Mouse (Mus musculus): ENCODE measurements around the gene Oser1. TPM values are rescaled to one million over a fixed set of nuclear protein-coding genes. Genes with fewer than 3 reads are reported as not detected.

Oser1 gene
- polyA plus RNA-seq, 1 experiment from 2014 or later = 99.5 TPM

GRCm38 (mm10) chr2:163362940-163363921 is 61.3 kb downstream of the Oser1 start:
- 82% methylated on average over 12 of the region's 12 CpGs for WGBS
- no peaks in the 10 kb centered on the region for H3K9me3 ChIP-seq
- H3K27ac ChIP-seq (replicated peaks) = no peak overlapping the region
- no peak for DNase-seq (ENCODE audit: low spot score)
- no peaks in the 10 kb centered on the region for H3K27me3 ChIP-seq (replicated peaks; ENCODE audit: low read depth, poor library complexity, severe bottlenecking)
- H3K4me1 ChIP-seq = peaks cover 10% of the 10 kb centered on the region
- no peak overlapping the region for H3K4me3 ChIP-seq
- no peaks in the 10 kb centered on the region for H3K36me3 ChIP-seq (replicated peaks)

- H3K27ac ChIP-seq (replicated peaks) = no peak overlapping the region
- H3K36me3 ChIP-seq (replicated peaks) = no peaks in the 10 kb centered on the region
- no peak for DNase-seq (ENCODE audit: low spot score)
- H3K4me1 ChIP-seq = peaks cover 7% of the 10 kb centered on the region; the same call in 1 of the 2 replicates
- no peaks in the 10 kb centered on the region for H3K9me3 ChIP-seq
- H3K4me3 ChIP-seq = no peak overlapping the region
- no peaks in the 10 kb centered on the region for H3K27me3 ChIP-seq (replicated peaks; ENCODE audit: low read depth, poor library complexity, severe bottlenecking)
- 82% methylated on average over 16 of the region's 16 CpGs for WGBS
Measured at GRCm38 (mm10) chr2:163360858-163361623, 63.5 kb downstream of the Oser1 start.

DNA sequence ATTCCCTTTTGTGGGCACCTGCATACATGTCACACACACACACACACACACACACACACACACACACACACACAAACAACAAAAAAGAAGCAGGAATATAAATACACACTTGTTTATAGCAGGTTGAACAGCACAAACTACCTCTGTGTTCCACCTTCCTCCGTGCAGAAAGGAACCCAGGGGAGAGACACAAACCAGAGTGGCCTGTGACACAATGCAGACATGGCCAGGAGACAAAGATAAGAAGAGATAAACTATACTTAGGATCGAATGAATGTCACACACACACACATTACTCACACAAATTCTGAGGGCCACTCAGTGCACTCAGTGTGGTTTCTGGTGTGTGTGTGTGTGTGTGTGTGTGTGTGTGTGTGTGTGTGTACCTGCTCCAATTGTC is 65.2 kb downstream of the Oser1 start:
- Histone ChIP-seq H3K4me3 (no peak overlapping the region), H3K4me1 (peaks cover 7% of the 10 kb centered on the region; the same call in 1 of the 2 replicates), H3K27ac (replicated peaks) (no peak overlapping the region), H3K9me3 (no peaks in the 10 kb centered on the region), H3K27me3 (replicated peaks; ENCODE audit: low read depth, poor library complexity, severe bottlenecking) (no peaks in the 10 kb centered on the region), H3K36me3 (replicated peaks) (no peaks in the 10 kb centered on the region)
- DNase-seq (ENCODE audit: low spot score) = no peak
- 75% methylated on average over 2 of the region's 2 CpGs for WGBS

DNA sequence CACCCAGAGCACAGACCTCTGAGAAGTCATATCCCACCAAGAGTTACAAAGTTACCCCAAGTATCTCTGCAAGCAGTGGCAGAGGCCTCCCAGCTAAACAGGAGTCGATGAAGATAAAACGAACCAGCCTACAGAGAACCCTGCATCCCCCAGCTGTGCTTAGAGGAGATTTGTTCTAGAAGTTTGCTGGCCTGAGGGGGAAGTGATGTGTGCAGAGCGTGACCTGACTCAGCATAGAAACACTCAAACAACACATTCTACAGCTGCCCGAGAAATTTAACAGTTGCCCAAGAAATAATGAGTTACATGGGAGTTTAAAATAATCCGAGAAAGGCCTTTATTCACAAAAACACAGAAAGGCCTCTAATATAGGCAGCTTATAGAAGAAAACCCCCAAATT is 65.8 kb downstream of the Oser1 start:
- H3K4me3 ChIP-seq = no peak overlapping the region
- H3K36me3 ChIP-seq (replicated peaks) = no peaks in the 10 kb centered on the region
- no peak overlapping the region for H3K27ac ChIP-seq (replicated peaks)
- H3K27me3 ChIP-seq (replicated peaks; ENCODE audit: low read depth, poor library complexity, severe bottlenecking) = no peaks in the 10 kb centered on the region
- no peak for DNase-seq (ENCODE audit: low spot score)
- peaks cover 13% of the 10 kb centered on the region for H3K4me1 ChIP-seq
- 81% methylated on average over 5 of the region's 5 CpGs for WGBS
- H3K9me3 ChIP-seq = no peaks in the 10 kb centered on the region

- peaks cover 16% of the 10 kb centered on the region for H3K4me1 ChIP-seq
- H3K36me3 ChIP-seq (replicated peaks) = no peaks in the 10 kb centered on the region
- 84% methylated on average over 12 of the region's 12 CpGs for WGBS
- no peak overlapping the region for H3K4me3 ChIP-seq
- no peak overlapping the region for H3K27ac ChIP-seq (replicated peaks)
- no peaks in the 10 kb centered on the region for H3K9me3 ChIP-seq
- DNase-seq (ENCODE audit: low spot score) = no peak
- no peaks in the 10 kb centered on the region for H3K27me3 ChIP-seq (replicated peaks; ENCODE audit: low read depth, poor library complexity, severe bottlenecking)
Measured at GRCm38 (mm10) chr2:163356113-163356840, 68.2 kb downstream of the Oser1 start.

Other genes starting within 250 kb of the Oser1 start
- 16.3 and 17.8 TPM in 2 replicates for gene Tox2, start 221.6 kb downstream of the Oser1 start, polyA plus RNA-seq (2016; fragmentation: Nextera tagmentation; extraction: Ambion mirVana)
- 0.52 and 0.83 TPM in 2 replicates for gene Jph2, start 26.7 kb downstream of the Oser1 start, polyA plus RNA-seq (2016; fragmentation: Nextera tagmentation; extraction: Ambion mirVana)
- 7.6 and 9.1 TPM in 2 replicates for gene Gdap1l1, start 13.8 kb upstream of the Oser1 start, polyA plus RNA-seq (2016; fragmentation: Nextera tagmentation; extraction: Ambion mirVana)
- 9.4 and 10.5 TPM in 2 replicates for gene Fitm2, start 47.9 kb upstream of the Oser1 start, polyA plus RNA-seq (2016; fragmentation: Nextera tagmentation; extraction: Ambion mirVana)
- gene R3hdml, start 67.6 kb upstream of the Oser1 start, polyA plus RNA-seq (2016; fragmentation: Nextera tagmentation; extraction: Ambion mirVana) = not detected in 2 replicates
- gene Hnf4a, start 82.1 kb upstream of the Oser1 start, polyA plus RNA-seq (2016; fragmentation: Nextera tagmentation; extraction: Ambion mirVana) = not detected in 2 replicates
- gene Ttpal, start 177.6 kb upstream of the Oser1 start, polyA plus RNA-seq (2016; fragmentation: Nextera tagmentation; extraction: Ambion mirVana) = 31.3 and 33.4 TPM in 2 replicates
- 21.9 and 22.1 TPM in 2 replicates for gene Serinc3, start 220.4 kb upstream of the Oser1 start, polyA plus RNA-seq (2016; fragmentation: Nextera tagmentation; extraction: Ambion mirVana)
- gene Pkig, start 233.7 kb upstream of the Oser1 start, polyA plus RNA-seq (2016; fragmentation: Nextera tagmentation; extraction: Ambion mirVana) = 189 and 194 TPM in 2 replicates

Data from embryonic facial prominence, embryonic 10.5 days (tissue).